Mouse (Mus musculus) E14TG2a.4 (cell line): Measurements from ENCODE around the gene Tmem235.

Experiments used
- CTCF ChIP-seq: conservative IDR thresholded peaks from 2 replicates; pipeline ENCODE4 v1.5.1; 2014; ENCODE audit warnings: low read length
- POU5F1 ChIP-seq: IDR thresholded peaks from 2 replicates; pipeline ENCODE4 v1.6.1; 2014; ENCODE audit warnings: low read length, borderline replicate concordance

DNA sequence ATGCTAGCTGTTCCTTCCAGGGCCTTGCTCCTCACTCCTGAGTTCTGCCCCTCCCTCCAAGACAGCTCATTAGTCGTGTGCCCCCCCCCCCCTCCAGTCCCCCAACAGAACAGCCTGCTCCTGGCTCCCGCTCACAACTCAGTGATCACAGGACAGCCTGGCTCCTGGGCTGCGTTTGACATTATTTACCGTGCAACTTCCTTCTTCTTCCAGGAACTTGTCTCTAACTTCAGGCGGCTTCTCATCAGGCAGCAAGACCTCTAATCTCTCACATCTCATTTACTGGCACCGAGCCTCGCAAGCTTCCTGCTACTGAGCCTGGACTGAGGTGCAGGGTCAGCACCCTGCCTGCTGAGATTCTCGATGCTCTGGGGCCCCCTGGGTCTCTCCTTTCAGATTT is 21.2 kb downstream of the Tmem235 start:
- TF ChIP-seq CTCF (no peak), POU5F1 (no peak)
